Mouse (Mus musculus): ENCODE measurements around the gene Mettl25.

Gene Mettl25

DNA sequence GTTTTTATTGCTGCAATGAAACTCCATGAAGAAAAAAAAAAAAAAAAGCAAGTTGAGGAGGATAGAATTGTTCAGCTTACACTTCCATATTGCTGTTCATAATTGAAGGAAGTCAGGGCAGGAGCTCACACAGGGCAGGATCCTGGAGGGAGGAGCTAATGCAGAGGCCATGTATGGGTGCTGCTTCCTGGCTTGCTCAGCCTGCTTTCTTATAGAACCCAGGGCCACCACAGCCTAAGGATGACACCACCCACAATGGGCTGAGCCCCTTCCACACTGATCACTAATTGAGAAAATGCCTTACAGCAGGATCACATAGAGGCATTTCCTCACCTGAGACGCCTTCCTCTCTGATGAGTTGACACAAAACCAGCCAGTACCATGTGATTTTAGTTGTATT is 95.2 kb downstream of the Mettl25 start:
- no peak for DNase-seq

DNA sequence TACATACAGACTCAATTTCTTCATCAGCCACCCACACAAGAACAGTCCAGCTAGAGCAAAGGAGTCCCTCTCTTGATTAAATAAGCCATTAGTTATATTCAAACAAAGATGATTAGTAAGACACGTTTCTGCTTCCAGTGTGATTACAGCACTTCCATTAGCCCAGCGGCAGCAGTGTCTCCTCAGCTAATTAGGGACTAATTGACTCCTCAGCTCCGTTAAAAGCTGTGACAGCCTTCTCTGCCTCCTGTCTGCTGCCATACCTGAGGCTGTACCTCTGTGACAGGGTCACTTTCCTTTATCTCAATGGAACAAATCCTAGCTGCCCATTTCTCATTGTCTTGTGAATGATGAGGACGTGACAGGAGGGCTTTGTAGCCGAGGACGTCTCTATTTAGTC is 99.4 kb downstream of the Mettl25 start:
- no peak for DNase-seq

DNA sequence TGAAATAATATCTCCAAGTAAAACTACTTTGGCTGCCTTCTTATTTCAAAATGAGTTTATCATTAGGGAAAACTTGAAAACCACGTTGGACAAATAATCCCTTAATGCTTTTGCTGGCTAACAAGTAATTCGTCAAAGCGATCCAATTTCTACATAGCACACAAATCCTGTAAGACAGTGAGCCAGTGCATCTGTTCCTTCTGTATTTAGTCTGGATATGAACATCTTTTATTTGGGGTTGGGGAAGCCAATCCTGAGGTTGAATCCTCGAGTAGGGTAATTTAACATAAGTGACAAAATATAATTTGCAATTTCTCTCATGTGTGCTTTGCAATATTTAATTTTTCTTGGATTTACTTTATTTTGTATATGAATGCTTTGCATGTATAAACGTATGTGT is 102.2 kb downstream of the Mettl25 start:
- no peak for DNase-seq

DNA sequence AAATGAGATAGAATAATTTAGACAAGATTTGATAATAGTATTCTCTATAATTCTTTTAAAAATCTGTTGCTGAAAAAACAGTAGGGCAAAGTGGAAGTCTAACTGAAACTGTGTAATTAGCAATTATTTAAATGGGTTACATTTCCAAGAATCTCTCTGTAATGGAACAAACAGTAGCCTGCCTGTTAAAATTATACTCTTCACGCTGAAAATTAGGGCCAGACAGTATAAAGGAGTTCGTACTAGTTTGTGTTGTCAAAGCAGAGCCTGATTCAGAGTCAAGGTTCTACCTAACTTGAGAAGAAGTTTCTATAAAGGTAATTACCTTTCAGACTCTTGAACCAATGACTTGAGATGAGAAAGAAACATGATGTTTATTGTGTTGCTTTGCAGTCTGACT is 113.4 kb downstream of the Mettl25 start:
- no peak for DNase-seq

DNA sequence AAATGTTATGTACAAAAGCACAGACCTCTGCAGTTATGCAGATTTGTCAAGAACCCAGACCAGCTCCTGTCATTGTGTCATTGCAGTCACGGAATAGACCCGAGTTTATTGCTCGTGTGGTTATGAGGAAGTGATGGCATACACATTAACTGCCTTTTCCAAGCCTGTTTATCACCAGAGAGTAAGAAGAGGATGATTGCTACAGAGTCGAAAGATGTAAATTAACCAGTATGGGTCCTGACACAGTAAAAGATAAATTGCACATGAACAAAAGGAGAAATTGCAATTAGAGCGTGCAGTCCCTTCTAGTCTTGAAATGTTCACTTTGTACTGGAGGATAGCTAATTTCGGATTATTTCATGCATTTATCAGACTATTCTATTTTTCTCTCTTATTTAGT is 113.8 kb downstream of the Mettl25 start:
- no peak for DNase-seq

DNA sequence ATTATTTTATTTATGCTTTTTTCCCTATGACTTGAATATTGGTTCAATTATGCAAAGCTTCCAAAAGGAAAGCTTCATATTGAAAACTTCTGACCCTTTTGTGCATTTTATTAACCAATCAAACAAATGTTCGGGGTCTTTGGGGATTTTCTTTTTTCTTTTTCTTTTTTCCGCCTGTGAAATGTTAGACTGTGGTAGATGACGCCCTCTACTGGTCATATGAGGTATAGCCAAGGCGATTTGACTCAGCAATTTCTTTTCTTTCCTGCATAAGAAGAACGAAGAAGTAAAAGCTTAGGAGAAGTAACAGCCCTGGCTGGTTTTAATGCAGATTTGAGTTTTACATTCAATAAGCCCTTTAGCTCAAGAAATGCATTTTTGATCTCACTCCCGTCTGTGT is 126.3 kb downstream of the Mettl25 start:
- DNase-seq: no peak

DNA sequence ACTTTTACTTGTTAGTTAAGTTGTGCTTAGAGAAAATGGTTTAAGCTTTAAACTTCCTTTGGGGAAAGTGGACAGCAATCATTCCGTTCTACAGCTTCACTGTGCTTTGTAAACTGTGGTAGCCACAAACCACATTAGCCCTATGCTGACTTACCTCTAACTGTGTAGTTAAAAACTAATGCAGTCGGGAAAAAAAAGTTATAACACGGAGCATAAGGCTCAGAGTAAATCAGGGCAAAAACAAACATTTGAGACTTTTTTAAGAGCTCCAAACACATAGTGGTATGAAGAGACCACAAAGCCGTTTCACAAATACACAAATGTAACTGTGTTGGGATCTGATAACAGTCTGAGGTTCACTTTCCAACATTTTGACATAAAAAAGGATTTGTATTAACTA is 126.8 kb downstream of the Mettl25 start:
- no peak for DNase-seq

DNA sequence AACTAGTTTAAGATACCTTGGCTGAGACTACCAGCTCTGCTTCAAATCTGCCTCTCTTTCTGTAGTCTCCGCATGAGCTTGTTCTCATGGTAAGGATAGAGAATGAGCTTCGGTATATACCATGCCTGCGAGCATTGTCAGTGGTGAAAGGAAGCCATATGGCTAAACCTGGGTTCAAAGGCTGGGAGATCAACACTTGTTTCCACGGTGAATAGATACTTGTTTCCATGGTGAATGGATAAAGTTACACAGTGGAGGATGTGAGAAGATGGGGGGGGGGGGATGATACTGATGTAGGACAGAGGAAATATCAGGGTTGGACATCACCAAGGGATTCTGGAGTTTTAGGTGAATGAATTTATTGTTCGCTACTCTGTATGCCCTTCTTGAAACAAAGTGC is 128.0 kb downstream of the Mettl25 start:
- DNase-seq: no peak

All from cerebellum, adult 11-12 months (tissue).